In the genomic region with DNA sequence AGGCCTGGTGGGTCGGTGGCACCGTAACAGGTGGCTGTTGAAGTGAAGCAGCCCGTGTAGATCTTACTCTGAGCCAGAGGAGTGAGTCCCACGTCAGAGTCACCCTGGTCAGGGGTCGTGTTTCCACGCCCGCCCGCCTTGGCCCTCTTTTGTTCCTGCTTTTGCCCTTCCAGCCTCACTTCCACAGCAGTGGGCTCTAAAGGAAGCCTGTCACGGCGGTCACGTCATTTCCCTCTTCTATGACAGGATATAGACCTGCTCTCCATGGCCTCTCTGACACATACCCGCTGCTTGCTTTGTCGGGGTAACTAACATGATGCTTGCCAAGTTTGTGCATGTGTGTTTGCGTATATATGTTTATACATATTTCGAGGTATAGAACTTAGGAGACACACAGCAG, we compare ENCODE assay signal across 8 mouse cellular contexts. TPM values are rescaled to one million over a fixed set of nuclear protein-coding genes. Genes with fewer than 3 reads are reported as not detected.
A peak's percentile ranks its signal among the peaks of the same experiment; 100 is the strongest.
DNase-seq lines count a peak whose midpoint lies in the region; ATAC-seq lines count a peak whose summit lies in the region.

No protein-coding gene starts in this region.

- no peak; the same call in 1 of the 2 replicates for ATAC-seq in heart, embryonic 12.5 days (ENCODE audit: insufficient number of reproducible peaks, low FRiP score)
- 0 out of 2 replicates have a peak, but pooled peaks have one; percentile 3 for ATAC-seq in neural tube, embryonic 14.5 days (ENCODE audit: low read depth)
- peak; percentile 72 for ATAC-seq in inflammation-experienced regulatory T-cells, adult 6 months

- 0 out of 2 replicates have a peak overlapping the region, but pooled peaks have one; percentile 1 for H3K27ac ChIP-seq in heart, embryonic 12.5 days (ENCODE audit: poor library complexity, severe bottlenecking)
- H3K27ac ChIP-seq in neural tube, embryonic 14.5 days (ENCODE audit: low read depth, low read length), result no peak overlapping the region

- intact Hi-C loops in heart, postnatal 36 days (cut with DNase I), result no loop called here

- peaks cover 53% of the 10 kb centered on the region for H3K4me1 ChIP-seq in heart, embryonic 12.5 days (replicated peaks)
- H3K4me1 ChIP-seq in neural tube, embryonic 14.5 days (ENCODE audit: control insufficient read depth, insufficient read depth, low read length), result peaks cover 54% of the 10 kb centered on the region

- DNase-seq in heart, postnatal 36 days, result no peak
- no peak for DNase-seq in neural tube, embryonic 10.5 days (ENCODE audit: extremely low spot score, low spot score)
- DNase-seq in left cerebral cortex, adult 18-20 months (ENCODE audit: low spot score in 2 of 2), result no peak
- DNase-seq in layer of hippocampus, adult 9-11 months, result no peak
- DNase-seq in thymus, postnatal 10 days (ENCODE audit: low spot score in 2 of 2), result no peak

- no peaks in the 10 kb centered on the region for H3K27me3 ChIP-seq in heart, embryonic 12.5 days (replicated peaks)
- H3K27me3 ChIP-seq in neural tube, embryonic 14.5 days (ENCODE audit: control insufficient read depth, insufficient read depth, low read length), result no peaks in the 10 kb centered on the region

- no peak overlapping the region for H3K9ac ChIP-seq in heart, embryonic 12.5 days
- H3K9ac ChIP-seq in neural tube, embryonic 14.5 days (replicated peaks; ENCODE audit: low read depth, low read length), result no peak overlapping the region

- peaks cover 8% of the 10 kb centered on the region for H3K36me3 ChIP-seq in heart, embryonic 12.5 days
- no peaks in the 10 kb centered on the region for H3K36me3 ChIP-seq in neural tube, embryonic 14.5 days (ENCODE audit: control insufficient read depth, insufficient read depth, low read length)

- WGBS in heart, embryonic 12.5 days, result 61% methylated on average over 15 of the region's 15 CpGs
- 58% methylated on average over 15 of the region's 15 CpGs for WGBS in neural tube, embryonic 14.5 days

- H3K9me3 ChIP-seq in heart, embryonic 12.5 days (replicated peaks), result peaks cover 4% of the 10 kb centered on the region; the same call in 1 of the 2 replicates
- H3K9me3 ChIP-seq in neural tube, embryonic 14.5 days (ENCODE audit: control insufficient read depth, low read length), result no peaks in the 10 kb centered on the region

- peak overlapping the region; percentile 21; the same call in 1 of the 2 replicates for H3K4me2 ChIP-seq in heart, embryonic 12.5 days
- H3K4me2 ChIP-seq in neural tube, embryonic 14.5 days (ENCODE audit: low read depth, low read length), result no peak overlapping the region

- no peak overlapping the region for H3K4me3 ChIP-seq in heart, embryonic 12.5 days
- no peak overlapping the region for H3K4me3 ChIP-seq in neural tube, embryonic 14.5 days (ENCODE audit: low read depth, low read length)

RNA-seq across cellular contexts. Expression of gene Fyn, which starts 17.5 kb away (rescaled TPM):
- 18.0 and 18.7 TPM in 2 replicates for polyA plus RNA-seq in heart, embryonic 12.5 days (2016; fragmentation: Nextera tagmentation; extraction: Ambion mirVana)
- total RNA-seq in heart, postnatal 36 days (2021), result 10 to 100 TPM; 32.1 to 35.1 TPM
- 106 and 113 TPM in 2 replicates for polyA plus RNA-seq in neural tube, embryonic 14.5 days (2014; fragmentation: Nextera tagmentation; extraction: Ambion mirVana)
- polyA plus RNA-seq in inflammation-experienced regulatory T-cells, adult 6 months (2017; shearing (Covaris generic)), result 100 to 1,000 TPM; 100 to 133 (median 132) TPM
- 100 to 1,000 TPM; 107 TPM for total RNA-seq in left cerebral cortex, adult 18-20 months (2021)
